Mouse (Mus musculus) CH12.LX (cell line): ENCODE measurements around the gene Hamp.

Source experiments
- CTCF ChIP-seq, 2 experiments: IDR thresholded peaks in 1 of 2; conservative IDR thresholded peaks in 1 of 2; 2 replicates each; pipeline ENCODE4 v1.5.1; 2011 to 2012; ENCODE audit warnings: low read depth in 2 of 2, low read length in 2 of 2, improper control_type of control experiment in 1 of 2, inconsistent platforms in 1 of 2, mild to moderate bottlenecking in 1 of 2, moderate library complexity in 1 of 2
- NRF1 ChIP-seq: IDR thresholded peaks from 2 replicates; pipeline ENCODE4 v1.6.1; 2014; ENCODE audit warnings: low read depth, mild to moderate bottlenecking, inconsistent platforms, low read length, improper control_type of control experiment, moderate library complexity
- POLR2AphosphoS2 ChIP-seq: IDR thresholded peaks from 2 replicates; pipeline ENCODE4 v1.6.1; 2011; ENCODE audit warnings: low read depth, low read length, improper control_type of control experiment
- SMC3 ChIP-seq: IDR thresholded peaks from 2 replicates; pipeline ENCODE4 v1.6.1; 2011; ENCODE audit warnings: low read depth, low read length, improper control_type of control experiment
- ZC3H11A ChIP-seq: IDR thresholded peaks from 2 replicates; pipeline ENCODE4 v1.6.1; 2012; ENCODE audit warnings: low read depth, mild to moderate bottlenecking, inconsistent platforms, low read length, improper control_type of control experiment

GRCm38 (mm10) chr7:30992148-30992547 is 48.3 kb upstream of the Hamp start:
- TF ChIP-seq SMC3 (no peak), NRF1 (no peak), CTCF (conservative IDR thresholded peaks at IDR 0.05 in 1 of 2, IDR thresholded peaks at IDR 0.05 in 1 of 2; ENCODE audit: low read depth in 2 of 2, low read length in 2 of 2) (no peak), POLR2AphosphoS2 (no peak), ZC3H11A (no peak)
